Mouse (Mus musculus) urinary bladder, adult 2 months (tissue): ENCODE measurements around the gene Timm17a. TPM values are rescaled to one million over a fixed set of nuclear protein-coding genes. Genes with fewer than 3 reads are reported as not detected.

Source experiments
- DNase-seq: peaks from one replicate; pipeline ENCODE4 v3.0.0; 2022; ENCODE audit warnings: low spot score
- polyA plus RNA-seq: library from polyadenylated mRNA; depleted of rRNA; stranded (reverse); fragments of >200 nt; gene quantifications from 2 replicates; pipeline ENCODE4 v1.2.3, GENCODE M21; 2012; rRNA removed

Timm17a gene
- polyA plus RNA-seq, result 80.8 and 92.8 TPM in 2 replicates

DNA sequence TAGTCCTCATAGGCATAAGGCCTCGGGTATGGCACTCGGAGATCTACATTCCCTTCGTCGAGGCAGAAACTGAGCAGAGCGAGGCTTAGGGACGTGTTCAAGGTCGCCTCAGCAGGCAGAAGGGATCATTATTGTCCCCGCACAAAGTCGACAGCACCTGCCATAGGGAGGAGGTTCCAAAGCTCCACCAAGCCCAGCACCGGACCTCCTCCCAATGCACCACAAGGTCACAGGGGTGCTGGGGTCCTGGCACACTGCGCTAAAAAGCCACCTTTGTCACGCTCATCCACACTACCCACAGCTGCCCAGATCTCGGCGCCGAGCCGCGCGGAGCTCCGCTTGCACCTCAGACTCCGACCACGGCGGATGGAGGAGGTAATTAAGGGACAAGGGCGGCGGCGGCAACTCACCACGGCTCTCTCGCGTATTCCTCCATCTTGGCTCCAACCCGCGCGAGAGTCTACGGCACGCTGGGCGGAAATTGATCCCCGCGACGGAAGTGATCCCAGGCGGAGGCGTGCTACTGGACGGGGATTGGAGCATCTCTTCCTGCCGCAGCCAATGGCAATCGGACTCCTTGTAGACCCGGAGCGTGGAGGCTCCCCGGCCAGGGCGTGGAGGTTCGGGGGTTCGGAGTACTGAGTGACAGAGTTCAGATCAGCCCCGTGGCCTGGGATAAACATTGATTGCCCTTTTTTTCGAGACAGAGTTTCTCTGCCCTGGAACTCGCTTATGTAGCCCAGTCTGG, at the start of gene Timm17a:
Gene Timm17a, minus strand, starts transcription at position 495 of the 748 bp plus-strand sequence.
- peak; percentile 79 for DNase-seq

DNA sequence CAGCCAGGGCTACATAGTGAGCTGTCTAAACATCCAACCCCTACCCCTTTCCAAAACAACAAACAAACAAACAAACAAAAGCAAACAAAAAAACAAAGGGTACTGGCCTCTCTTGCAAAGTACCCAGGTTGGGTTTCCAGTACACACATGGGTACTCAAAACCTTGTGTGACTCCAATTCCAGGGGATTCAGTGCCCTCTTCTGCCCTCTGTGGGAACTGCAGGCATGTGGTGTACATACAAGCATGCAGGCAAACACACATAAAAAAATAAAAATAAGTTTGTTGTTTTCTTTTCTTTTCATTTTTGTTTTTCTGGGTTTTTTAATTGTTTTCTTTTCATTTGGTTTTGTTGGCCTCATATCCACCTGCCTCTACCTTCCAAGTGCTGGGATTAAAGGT, 48.5 kb upstream of the Timm17a start:
- no peak for DNase-seq

DNA sequence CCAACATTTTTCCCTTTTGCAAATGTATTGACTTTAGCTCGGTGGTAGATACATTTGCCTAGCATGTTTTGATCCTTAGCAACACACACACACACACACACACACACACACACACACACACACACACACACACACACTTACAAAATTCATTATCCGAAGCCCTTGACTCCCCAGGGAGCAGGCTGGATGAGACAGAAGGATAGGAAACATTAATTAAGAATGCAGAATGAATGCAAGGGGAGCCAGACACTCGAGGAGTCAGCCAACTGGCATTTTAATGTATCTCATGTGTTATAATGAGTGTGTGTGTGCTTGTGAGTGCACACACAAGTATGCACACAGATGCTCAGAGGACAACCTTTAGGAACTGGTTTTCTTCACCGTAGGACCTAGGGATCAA, 47.9 kb upstream of the Timm17a start:
- no peak for DNase-seq

DNA sequence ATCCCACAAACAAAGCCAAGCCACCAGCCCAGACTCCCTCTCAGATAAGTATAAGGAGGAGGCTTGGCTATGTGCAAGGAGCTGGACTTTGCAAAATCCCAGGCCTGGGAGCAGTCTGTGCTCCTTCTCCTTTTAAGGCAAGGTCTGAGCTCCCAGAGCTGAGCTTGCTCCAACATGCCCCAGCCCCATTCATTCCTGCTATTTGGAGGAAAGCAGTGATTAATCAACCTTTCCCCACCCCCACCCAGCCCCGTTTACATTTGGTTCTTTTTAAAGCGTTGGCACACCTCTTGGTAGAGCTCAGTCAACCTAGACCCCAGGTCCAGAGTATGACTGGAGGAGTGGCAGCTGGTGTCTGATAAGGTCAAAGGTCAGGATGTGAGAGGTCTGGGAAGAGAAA, 45.5 kb upstream of the Timm17a start:
- no peak for DNase-seq

DNA sequence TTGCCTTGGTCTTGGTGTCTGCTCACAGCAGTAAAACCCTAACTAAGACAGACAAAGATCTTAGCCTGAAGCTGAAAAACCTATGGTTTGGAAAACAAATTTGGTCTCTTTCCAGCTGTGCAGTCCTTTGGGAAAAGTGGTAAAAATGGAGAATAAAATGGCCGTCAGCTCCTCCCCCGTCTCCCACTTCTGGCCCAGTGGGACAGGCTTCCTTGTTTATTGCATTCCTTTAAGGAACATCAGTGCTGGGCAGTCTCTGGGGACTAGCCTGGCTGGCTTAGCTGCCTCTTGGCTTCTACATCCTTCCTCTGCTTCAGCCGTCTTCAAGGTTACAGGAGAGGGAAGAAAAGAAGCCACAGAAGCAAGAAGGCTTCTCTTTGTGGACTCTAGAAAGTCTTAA, 38.4 kb upstream of the Timm17a start:
- no peak for DNase-seq

- no peak for DNase-seq
Observed at GRCm38 (mm10) chr1:135347498-135348169, 34.1 kb upstream of the Timm17a start.

DNA sequence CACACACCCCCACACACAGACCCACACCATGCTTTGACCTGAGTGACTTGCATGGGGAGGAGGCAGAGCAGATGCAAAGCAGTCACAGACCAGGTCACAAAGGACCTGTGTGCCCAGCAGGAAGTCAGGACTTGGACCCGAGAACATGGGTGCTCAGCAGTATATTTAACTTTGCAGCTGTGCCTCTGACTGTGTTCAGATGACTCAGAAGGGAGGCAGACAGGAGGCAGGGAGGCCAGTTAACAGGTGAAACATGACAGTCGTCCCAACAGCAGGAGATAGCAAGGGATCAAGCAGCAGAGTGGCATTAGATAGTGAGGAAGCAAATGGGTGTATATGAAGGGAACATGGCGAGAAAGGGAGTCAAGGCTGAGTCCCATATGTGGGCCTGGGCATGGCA, 33.3 kb upstream of the Timm17a start:
- DNase-seq, result no peak

GRCm38 (mm10) chr1:135344026-135344425, 30.4 kb upstream of the Timm17a start:
- DNase-seq, result no peak

GRCm38 (mm10) chr1:135341947-135342346, 28.4 kb upstream of the Timm17a start:
- DNase-seq, result no peak

- no peak for DNase-seq
Observed at GRCm38 (mm10) chr1:135330578-135330977, 17.0 kb upstream of the Timm17a start.

- no peak for DNase-seq
Observed at GRCm38 (mm10) chr1:135328368-135328767, 14.8 kb upstream of the Timm17a start.

- no peak for DNase-seq
Observed at GRCm38 (mm10) chr1:135325934-135326333, 12.4 kb upstream of the Timm17a start.

- DNase-seq, result no peak
Observed at GRCm38 (mm10) chr1:135324571-135324970, 11.0 kb upstream of the Timm17a start, which contains the start of gene Lmod1. Gene Lmod1 (plus strand): TSS chr1:135324807.

DNA sequence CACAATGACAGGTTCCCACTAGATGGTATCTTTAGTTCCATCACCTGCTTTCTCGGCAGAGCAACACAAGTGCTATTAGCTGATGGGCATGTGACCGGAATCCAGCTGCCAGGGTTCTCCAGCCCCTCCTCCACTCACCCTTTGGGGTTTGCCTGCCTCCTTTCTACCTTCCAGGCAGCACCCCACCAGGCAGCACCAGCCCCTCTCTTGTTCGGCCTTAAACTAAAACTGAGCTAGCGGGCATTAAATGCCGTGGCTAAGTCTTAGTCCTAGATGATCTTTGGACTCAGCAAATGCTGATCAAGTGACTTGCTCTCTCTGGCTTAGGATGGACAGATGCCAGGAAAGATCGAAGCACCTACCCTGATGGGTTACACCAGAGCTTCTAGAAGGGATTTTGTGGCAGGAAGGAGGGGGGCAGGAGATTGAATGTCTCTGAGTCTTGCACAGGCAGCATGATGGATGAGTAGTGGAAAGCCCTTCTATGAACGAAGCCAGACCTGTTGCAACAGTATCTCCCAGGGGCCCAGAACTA, 9.9 kb upstream of the Timm17a start:
- DNase-seq, result no peak

DNA sequence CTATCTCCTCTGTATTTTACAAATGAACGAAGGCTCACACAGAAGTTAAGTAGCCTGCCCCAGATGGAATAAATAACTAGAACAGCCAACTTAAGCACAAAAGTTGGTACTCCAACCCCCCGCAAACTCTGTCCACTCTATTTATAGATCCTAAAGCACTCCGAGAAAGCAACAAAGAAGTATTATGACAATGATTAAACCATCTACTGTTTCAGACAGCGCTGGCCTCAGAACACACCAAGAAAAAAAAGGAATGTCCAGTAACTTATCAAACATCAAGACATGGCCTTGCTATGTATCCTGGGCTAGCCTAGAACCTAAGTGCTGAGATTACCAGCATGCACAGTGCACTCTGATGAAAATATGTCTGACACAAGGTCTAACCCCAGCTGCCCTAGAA, 1.4 kb downstream of the Timm17a start:
- no peak for DNase-seq

DNA sequence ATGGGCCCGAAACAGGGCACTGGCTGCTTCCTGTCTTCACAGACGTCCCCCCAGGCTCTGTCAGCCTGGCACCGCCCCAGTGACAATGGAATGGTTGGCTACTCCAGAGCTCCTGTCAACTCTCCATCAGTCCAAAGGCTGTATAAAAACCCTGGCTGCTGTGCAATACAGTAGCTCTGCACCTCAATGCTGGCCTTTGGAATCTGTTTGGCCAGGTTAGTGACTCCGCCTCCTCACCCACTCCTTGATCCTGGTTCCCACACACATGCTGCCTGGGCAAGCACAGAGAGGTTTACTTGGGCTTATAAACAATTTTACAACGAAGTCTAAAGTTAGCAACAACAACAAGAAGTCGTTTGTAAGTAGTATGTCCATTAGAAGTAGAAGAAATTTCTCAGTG, 2.2 kb downstream of the Timm17a start:
- DNase-seq, result no peak

GRCm38 (mm10) chr1:135290908-135291307, 22.7 kb downstream of the Timm17a start:
- no peak for DNase-seq

GRCm38 (mm10) chr1:135286311-135286710, 27.3 kb downstream of the Timm17a start:
- DNase-seq, result no peak

DNA sequence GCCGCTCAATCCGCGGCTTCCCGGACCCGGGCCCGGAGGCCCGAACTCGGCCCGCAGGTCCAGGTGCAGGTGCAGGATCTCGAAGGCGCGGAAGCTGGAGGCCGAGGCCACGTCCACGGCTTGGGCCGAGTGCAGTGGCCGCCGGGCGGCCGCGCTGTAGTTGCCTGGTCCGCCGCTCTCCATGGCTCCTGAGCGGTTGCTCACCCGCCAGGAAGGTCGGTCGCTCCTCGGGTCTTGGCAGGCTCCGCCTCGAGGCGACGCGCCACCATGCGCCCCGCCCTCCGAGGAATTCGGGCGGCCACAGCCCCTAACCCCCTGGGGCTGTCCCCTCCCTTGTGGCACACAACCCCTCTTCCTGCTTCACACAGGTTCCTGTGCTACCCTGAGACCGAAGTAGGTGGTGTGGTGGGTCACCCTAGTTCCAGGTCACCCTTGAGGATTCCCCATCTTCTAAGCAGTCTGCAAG, 29.7 kb downstream of the Timm17a start, which contains the start of gene Rnpep:
Gene Rnpep, minus strand, starts transcription at position 259 of the 466 bp plus-strand sequence.
- peak; percentile 68 for DNase-seq

DNA sequence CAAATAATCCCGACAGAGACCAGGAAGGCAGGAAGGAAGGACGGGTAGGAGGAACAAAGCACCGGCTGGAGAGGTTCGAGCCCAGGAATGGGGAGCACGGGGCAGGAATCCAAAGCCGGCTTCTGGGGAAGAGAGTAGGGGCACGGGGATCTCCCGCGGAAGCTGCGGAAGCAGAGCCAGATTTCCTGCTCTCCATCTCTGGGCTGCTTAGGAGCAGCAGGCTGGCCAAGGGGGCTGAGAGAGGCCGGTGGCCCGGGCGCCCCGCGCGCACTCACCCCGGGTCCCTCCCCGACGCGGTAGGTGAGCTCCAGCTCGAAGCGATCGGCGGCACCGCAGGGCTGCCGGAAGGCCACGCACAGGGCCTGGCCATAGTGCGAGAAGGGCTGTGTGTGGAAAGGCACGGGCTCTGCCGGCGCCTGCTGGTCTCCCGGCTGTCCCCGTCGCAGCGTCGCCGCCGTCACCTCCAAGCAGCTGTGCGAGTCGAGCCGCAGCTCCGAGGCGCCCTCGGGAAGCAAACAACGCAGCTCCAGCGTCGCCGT, 30.2 kb downstream of the Timm17a start:
- no peak for DNase-seq

DNA sequence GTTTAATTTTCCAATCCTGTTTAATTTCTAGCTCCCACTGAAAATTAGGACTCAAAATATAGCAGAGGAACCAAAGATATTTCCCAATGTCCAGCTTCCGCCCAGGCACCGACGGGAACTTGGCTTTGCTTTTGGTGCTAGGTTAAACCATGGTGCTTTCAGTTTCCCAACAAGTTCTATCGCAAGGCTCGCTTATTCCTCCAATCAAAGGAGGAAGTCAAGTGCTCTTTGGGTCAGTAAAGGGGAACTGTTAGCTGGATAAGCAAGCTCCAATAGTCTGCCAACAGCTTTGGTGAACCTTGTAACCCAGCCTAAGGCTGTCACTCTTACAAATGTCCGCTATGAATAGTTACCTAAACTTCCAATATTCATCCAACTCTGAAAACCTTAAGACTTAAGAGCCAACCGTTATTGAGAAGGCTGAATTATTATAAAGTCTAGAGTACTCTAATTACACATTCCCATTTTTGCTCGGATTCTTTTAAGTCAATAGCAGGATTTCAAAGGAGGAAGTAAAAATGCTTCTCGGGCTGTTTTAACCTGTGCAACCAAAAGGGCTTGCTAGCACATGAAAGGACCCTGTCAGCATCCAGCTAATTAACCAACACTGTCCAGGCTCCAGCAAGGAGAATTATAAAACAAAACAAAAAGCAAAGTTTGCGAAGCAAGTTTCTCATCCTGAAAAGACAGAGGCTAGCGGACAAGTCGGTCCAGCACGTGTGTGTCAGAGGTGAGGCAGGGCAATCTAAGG, 30.9 kb downstream of the Timm17a start:
- DNase-seq, result no peak

DNA sequence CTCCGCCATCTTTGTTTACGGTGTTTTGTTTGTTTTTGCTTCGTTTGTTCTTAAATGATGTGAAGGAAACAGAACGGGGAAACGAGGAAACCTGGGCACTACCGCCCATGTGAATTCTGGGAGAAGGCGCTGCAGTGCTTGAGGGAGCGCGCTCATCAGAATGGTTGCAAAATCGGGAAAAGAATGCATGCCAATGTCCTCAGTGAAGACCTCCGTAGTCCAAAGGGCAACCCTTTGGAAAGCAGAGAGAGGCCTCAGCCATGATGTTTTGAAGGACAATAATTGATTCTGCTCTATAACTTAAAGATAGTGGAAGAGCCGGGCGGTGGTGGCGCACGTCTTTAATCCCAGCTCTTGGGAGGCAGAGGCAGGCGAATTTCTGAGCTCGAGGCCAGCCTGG, 31.7 kb downstream of the Timm17a start:
- no peak for DNase-seq
